Mouse (Mus musculus): ENCODE results near the gene B4galt1.

The B4galt1 gene

DNA sequence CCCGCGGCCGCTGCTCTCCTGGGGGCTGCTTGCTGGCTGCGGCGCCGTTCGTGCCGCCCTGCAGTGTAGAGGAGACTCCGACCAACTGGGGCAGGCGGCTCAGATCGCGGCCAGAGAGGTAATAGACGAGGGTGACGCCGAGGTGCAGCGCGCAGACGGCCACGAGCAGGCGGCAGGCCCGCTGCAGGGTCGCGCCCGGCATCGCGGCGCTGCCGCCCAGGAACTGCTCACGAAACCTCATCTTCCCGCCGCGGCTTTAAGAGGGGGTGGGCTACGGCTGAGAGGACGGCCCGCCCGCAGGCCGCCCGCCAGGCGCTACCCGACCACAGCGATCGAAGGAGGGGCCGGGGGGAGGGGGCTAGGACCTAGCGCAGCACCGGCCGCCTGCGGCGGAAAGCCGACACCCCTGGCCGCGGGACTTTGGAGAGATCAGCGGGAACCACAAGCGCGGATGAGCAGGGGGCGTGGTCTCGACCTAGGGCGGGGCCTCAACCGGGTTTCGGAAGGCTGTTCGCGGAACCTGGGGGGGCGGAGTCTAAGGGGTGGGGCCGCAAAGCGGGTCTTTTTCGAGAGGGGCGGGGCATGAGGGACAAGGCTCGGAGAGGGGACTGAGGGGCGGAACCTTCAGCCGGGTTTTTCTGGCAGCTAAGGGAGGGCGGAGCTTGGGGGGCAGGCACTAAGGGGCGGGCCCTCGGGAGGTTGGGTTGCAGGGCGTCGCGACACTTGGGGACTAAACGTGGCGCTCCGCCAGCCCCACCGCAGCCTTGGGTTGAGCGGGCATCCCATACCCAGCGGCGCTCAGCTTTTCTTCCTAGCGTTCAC, at the start of gene B4galt1:
TSS of gene B4galt1 (minus strand) at position 441 of the 822 bp plus-strand sequence.
- DNase-seq (ENCODE audit: low read depth, low spot score): peak; percentile 98

DNA sequence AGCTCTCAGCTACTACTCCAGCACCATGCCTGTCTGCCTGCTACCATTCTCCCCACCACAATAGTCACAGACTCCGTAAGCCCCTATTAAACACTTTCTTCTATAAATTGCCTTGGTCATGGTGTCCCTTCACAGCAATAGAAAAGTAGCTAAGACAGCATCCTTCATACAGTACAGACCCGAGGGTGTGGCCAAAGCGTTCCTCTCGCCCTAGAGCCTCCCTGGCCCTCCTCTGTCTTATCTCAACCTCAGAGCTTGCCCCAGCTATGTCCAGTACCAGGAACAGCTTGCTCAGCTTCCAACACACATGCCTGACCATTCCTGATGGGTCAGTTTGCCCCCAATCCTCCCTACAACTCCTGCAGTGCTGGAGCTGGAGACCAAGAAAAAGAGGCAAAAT, 46.8 kb upstream of the B4galt1 start:
- DNase-seq (ENCODE audit: low read depth, low spot score): no peak

DNA sequence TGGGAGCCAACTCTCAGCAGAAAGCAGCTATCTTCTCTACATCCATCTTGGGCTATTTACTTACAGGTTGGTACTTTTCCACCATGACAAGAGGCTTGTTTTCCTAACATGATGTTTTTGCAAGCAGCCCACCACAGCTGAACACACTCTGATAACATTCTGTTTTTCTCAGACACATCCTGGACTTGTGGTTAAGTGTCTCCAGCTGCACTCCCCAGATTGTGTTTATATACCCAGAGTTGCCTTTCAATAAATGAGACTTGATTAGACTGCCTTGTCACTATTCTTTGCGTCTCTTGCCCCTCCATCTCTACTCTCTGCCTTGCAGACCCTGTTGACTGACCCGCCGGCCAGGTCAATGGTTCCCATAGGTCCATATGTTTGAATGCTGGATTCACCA, 46.3 kb upstream of the B4galt1 start:
- DNase-seq (ENCODE audit: low read depth, low spot score): no peak

DNA sequence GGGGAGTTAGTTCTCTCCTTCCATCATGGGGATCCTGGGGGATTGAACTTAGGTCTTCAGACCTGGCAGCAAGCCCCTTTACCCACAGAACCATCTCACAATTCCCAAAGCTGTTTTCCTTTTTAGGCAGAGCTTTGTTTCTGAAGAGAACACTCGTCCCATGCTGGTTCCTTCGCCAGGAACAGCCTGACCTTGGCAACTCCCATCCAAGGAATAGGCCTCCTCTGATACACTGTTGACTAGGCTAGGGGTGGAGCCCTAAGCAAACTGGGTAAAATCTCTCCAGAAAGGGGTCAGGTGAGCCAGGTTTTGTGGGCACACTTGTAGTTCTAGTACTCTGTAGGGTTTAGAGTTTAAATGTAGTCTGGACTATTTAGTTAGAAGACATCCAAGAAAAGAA, 45.5 kb upstream of the B4galt1 start:
- no peak for DNase-seq (ENCODE audit: low read depth, low spot score)

DNA sequence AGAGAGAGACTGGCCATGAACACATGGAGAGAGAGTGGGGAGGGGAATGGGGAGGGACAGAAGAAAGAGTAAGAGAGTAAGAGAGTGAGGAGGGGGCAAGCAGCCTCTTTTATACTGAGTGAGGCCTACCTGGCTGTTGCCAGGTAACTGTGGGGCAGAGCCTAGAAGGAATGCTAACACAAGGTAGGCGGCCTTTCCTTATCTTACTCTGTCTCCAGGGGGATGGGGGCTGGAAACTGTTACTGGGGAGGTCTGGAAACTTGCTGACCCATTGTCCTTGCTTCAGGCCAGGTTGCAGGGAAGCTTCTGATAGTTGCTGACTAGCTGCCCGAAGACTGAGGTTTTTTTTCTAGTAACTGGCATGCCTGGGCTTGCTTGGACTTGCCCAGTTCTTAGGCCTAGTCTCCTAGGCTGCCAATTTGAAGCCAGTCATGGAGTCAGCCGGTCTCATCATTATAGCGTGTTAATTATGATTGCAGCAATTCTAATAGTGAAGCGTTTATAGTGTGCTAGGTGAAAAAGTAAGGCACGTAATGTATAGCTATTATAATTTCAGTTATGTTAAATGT, 44.8 kb upstream of the B4galt1 start:
- DNase-seq (ENCODE audit: low read depth, low spot score): no peak

DNA sequence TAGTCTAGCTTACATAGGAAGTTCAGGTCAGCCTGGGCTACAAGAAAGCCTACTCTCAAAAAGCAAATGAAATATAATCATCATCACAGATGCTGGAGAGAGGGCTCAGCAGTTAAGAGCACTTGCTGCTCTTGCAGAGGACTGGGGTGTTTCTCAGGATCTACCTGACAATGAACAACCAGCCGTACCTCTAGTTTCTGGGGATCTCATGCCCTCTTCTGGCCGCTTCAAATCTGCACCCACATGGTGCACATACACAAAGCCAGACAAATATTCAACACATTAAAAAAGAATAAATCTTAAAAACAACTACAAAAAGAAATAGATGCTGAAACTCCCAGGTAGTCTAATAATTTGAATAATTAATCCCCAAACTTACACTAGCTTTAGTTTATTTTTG, 41.8 kb upstream of the B4galt1 start:
- DNase-seq (ENCODE audit: low read depth, low spot score): no peak

DNA sequence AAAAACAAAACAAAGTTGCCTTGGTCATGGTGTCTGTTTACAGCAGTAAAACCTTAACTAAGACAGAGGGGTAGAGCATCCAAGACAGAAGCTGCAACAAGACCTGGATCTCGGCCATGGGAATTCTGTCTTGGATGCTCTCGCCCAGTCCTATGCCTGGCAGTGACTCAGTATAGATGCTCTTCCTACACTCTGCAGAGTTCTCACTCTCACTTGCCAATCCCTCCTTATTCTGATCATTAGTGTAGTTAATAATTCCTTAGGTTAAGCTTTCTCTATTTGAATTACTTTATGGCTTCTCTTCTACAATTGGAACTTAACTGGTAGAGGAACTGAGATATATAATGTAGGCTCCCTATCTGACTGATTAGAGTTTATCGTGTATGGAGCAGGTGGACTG, 41.3 kb upstream of the B4galt1 start:
- no peak for DNase-seq (ENCODE audit: low read depth, low spot score)

DNA sequence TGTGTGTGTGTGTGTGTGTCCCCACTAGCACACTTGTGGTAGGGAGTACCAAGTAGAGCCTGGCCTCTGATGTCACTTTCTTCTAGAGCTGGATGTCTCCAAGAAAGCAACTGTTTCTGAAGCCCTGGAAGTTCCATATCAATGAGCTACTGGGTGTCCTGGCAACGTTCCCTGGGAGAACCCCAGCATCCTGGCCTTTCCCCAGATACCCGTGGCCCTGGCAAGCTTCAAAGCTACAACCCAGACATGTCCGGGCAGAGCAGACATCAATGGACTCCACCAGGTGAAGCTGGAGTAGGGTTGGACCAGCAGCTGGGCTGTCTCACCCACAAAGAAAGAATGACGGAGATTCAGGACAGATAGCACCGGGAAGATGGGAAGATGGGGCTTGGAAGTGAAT, 37.4 kb upstream of the B4galt1 start:
- DNase-seq (ENCODE audit: low read depth, low spot score): no peak

DNA sequence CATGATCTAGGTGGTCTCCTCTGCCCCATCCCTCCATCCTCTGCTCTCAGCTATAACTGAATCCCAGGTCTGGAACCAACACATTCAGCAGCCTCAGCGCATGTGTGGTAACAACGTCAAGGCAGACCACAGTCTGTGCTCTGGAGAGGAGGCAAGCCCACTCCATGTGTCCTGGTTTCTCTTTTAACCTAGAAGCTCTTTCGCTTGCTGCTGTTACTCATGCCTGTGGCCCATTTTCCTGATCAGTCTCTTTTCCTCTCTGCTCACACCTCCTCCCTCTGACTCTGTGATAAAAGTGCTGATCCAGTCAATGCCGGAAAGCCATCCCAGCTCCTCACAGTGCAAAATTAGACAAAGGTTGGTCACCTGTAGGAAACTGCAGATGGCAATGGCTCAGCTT, 36.2 kb upstream of the B4galt1 start:
- no peak for DNase-seq (ENCODE audit: low read depth, low spot score)

DNA sequence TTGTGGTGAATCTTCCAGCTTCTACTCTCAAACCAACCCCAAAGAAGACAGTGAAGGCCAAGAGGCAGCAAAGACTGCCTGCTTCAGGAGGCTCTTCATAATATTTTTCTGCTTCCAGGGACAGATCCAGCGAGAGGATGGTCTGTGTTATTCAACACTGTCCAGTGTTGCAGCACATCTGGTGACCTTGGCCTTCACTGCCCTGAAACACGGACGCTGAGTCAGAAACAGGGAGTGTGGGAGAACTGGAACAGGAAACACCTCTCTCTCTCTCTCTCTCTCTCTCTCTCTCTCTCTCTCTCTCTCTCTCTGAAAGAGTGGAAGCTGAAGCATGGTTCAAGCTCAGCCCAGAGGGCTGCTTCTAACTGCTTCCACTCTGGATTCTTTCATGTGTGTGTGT, 35.4 kb upstream of the B4galt1 start:
- DNase-seq (ENCODE audit: low read depth, low spot score): no peak

DNA sequence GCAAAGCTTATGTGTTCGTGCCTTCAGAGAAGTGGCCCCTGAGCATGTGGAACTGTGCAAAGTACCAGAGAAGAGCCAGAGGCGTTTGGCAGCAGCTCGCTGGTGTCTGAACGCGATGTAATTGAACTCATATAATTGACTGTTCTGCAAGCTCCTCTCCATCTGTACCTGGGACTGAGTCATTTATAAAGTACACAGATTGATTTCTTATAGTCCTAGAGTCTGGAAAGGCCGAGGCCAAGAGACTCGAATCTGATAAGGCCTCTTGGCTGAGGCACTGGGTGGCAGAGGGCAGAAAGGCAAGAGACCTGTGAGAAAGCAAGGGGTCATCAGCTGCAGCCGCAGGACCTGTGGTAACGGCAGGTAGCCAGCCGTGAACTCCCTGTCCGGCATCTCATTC, 35.0 kb upstream of the B4galt1 start:
- no peak for DNase-seq (ENCODE audit: low read depth, low spot score)

DNA sequence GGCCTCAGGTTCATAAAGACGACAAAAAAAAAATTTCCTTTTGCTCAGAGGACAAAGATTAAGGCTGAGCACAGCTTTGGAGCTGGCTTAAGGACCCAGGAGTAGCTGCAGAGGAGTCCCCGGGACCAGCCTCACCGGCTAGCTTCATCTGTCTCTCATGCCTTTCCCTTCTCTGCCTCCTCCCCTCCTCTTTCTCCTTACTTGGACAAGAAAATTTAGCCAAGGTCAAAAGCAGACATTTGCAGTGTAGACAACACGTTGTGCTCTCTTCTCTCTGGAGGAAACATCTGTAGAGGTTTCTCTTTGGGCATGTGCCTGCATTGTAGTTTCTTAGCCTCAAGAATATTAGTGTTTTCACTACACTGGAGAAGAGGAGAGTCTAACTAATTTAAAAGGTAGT, 32.1 kb upstream of the B4galt1 start:
- no peak for DNase-seq (ENCODE audit: low read depth, low spot score)

DNA sequence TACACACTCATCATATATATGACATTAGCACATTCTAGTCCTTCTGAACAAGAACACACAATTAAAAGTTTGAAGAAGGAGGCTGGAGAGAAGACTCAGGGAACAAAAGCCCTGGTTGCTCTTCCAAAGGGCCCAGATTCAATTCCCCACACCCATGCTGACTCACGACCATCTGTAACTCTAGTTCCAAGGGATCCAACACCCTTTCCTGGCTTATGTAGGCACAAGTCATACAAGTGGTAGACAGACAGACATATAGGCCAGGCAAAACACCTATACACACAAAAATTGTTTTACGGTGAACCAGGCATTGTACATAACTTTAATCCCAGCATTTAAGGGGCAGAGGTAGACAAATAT, 31.3 kb upstream of the B4galt1 start:
- DNase-seq (ENCODE audit: low read depth, low spot score): no peak

DNA sequence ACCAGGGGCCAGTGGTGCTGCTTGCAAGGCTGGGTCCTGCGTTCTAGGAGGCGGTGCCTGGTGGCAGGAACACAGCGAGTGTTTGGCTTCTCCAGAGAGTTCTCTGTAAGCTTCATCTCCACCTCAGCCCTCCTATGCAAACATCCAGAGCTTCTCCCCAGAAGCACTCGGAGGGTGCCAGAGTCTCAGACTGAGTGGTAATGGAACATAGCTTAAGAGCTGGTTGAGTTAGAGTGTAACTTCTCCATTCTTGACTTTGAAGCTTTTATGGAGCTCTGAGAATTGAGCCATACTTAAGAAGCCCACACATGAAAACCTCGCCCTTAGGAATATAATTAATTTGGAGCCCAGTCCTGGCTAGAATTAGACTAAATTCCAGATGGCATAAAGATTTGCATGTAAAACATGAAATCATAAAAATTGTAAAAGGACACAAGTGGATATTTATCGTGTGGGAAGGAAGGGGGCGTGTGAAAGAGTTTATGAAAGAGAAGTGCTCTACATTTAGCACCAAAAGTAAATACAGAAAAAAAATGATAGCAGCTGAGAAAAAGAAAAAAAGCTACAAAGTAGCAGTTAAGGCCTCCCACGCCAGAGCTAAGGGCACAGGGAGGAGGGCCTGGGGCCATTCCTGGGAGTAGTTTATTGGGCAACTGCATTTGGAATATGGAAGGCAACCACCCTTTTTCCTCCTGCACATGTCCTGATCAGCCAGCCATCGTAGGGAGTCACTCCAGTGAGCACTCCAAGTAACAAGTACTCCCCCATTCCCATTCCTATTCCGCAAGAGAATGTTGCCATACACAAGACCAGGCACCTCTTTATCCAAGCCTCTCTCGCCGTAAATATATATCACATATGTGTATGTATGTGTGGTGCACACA, 30.7 kb upstream of the B4galt1 start:
- DNase-seq (ENCODE audit: low read depth, low spot score): no peak

DNA sequence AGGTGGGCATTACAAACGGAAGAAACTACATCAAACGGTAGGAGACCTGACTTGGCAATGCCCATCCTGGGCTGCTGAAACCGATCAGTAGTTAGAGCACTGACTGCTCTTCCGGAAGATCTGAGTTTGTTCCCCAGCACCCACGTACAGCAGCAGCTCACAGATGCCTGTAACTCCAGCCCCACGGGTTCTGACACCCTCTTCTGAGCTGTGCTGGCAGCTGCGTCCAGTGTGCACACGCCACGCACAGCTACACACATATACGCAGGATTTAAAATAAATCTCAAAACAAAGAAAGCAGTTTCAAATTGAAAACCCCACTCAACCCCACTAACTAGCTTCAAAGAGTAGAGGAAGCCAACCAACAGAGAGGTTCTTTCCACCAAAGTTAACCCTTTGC, 29.4 kb upstream of the B4galt1 start:
- no peak for DNase-seq (ENCODE audit: low read depth, low spot score)

DNA sequence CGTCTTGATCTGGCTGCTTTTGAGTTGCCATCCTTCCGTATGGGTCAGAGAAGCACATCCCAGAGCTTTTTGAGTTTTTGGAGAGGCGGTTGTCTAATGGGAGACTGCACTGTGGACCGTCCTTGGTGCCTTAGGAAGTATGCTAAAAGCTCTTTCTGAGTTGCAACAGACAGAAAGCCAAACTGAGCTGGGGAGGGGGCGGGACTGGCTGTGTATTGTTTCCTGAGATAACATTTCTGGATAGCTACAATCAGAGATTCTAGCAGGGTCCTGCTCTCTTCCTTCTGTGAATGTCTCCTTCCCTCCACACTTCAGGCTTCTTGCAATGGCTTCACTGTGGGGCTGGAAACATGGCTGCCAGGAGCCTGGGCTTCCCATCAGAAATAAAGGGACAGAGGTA, 23.7 kb upstream of the B4galt1 start:
- DNase-seq (ENCODE audit: low read depth, low spot score): no peak

DNA sequence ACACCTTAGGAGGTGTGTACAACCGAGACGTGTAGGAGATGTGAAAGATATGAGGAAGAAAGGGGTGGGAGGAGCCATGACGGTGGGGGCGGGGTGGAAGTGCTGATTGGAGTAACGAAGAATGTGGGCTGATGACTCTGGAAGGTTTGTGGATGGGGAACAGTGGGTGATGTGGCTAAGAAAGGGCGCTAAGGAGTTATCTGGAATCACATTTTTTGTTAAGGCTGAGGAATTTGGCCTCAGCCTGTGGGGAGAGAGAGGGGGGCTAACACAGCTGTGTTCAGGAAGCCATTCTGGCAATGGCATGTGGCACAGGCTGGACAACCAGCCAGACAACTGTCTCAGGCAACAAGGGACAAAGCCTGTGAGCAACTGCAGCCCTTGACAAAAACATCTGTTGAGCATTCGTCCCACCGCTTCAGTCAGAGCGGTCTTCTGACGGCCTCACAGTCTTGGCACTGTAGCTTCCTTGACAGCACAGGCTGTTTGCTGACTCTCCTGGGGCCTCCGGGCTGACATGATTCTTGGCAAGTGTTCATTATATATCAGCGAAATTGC, 23.1 kb upstream of the B4galt1 start:
- no peak for DNase-seq (ENCODE audit: low read depth, low spot score)

DNA sequence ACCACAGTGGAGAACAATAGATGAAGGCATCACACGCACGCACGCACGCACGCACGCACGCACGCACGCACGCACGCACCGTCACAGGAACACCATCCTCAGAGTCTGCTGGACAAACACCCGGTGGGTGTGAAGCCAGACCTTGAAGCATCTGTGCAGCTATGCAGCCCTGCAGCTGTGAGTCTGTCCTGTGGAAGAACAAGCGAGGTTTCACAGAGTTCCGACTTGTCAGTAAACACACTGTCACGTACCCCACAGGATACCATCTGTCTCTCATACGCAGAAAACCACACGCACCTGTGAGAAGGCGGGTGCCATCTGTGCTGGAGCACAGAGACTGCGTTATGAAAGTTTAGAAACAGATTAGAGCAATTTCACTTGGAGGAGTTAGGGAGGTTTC, 22.0 kb upstream of the B4galt1 start:
- DNase-seq (ENCODE audit: low read depth, low spot score): no peak

DNA sequence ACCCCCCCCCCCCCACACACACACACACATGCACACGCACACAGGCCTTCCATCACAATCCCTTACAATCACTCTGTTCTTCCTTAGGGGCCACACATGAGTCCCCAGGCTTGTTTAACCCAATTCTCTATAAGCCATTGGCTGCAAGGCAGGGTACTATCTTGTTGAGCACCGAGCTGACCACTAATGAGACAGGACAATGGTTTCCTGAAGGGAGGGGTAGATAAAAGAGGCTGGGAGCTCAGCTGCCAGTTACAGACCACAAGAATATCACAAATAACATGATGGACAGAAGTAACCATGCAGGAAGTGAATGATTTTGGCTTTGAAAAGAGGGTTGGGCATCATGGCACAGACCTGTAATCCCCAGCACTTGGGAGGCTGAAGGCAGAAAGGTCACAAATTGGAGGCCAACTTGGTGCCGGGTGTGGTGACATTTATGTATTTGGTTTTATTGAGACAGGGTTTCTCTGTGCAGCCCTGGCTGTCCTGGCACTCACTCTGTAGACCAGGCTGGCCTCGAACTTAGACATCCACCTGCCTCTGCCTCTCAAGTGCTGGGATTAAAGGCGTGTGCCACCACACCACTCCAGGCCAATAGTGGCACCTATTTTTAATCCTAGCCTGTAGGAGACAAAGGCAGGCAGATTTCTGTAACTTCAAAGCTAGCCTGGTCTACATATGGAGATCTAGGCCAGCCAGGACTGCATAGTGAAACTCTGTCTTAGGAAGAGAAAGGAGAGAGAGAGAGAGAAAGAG, 21.2 kb upstream of the B4galt1 start:
- DNase-seq (ENCODE audit: low read depth, low spot score): no peak

DNA sequence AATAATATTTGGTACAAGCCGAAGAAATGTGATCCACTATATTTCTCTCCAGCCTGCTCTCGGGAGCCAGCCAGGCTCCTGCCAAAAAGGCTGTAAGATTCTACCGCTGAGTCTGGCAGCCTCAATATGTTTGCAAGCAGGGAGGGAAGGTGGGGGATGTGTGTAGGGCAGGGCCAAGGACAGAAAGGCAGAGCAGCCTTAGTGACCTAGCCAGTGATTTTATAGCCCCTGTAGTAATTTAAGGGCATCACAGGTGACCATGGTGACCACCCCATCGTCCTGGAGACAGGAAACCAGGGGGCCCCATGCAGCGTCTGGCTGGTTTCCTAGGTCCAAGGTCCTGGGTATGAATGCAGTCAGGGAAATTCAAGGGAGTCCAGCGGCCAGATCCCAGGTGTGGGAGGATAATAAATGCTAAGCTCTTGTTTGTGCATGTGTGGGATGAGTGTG, 20.4 kb upstream of the B4galt1 start:
- DNase-seq (ENCODE audit: low read depth, low spot score): no peak

DNA sequence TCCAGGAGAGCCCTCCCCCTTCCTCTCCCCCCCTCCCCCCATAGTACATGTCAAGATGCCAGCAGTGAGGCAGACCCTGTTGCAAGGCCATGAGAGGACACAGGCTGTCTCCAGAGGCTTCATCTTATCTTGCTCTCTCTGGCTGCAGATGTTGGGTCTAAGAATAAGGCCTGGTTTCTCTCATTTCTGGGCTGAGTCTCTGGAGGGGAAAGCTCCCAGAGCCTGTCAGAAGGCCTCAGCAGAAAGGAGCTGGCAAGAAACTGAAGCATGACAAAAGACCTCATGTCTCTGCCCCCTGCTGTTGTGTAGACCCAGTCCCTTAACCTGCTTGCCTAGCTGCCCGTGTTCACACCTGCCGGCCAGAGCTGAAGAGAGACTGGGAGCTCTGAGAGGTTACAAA, 19.5 kb upstream of the B4galt1 start:
- DNase-seq (ENCODE audit: low read depth, low spot score): no peak

DNA sequence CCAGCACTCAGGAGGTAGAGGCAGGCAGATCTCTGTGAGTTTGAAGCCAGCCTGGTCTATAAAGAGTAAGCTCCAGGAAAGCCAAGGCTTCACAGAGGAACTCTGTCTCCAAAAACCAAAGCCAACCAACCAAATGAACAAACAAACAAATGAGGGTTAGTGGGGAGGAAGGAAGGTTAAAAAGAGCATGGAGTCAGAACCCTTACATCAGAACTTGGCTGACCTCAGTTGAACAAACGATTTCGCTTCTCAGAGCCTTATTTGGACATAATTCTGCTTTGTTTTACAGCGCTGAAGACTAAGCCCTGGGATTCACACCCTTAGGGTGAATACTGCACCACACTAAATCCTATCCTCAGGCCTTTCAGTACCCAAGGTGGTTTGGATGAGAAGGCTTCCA, 18.3 kb upstream of the B4galt1 start:
- no peak for DNase-seq (ENCODE audit: low read depth, low spot score)

Measured in c-Kit-negative CD71-positive TER-119-positive erythroid progenitor cells, embryonic 14.5 days (primary cell).